Mouse (Mus musculus) intestine, embryonic 15.5 days (tissue): ENCODE data around the gene Hemk1. TPM values are rescaled to one million over a fixed set of nuclear protein-coding genes. Genes with fewer than 3 reads are reported as not detected.
"Not testable (repeated sequence)": the region's sequence is repeated elsewhere in the genome, so short reads cannot be mapped to it uniquely, and the experiment has no call there.

ENCODE experiments used
- ATAC-seq: fragments of 200-750 bp; cut with Nextera tagmentation; 2 replicates; pipeline ENCODE4 v1.8.0; 2017; ENCODE audit warnings: moderate TSS enrichment, moderate library complexity
- H3K27ac ChIP-seq: fragments of 300-500 bp; sonication (generic); 2 replicates; pipeline ENCODE4 v1.5.1; 2015; ENCODE audit warnings: mild to moderate bottlenecking, inconsistent platforms
- H3K27me3 ChIP-seq: fragments of 300-500 bp; sonication (generic); replicated peaks from 2 replicates; pipeline ENCODE4 v1.6.1; 2015; ENCODE audit warnings: inconsistent platforms
- H3K36me3 ChIP-seq: fragments of 300-500 bp; sonication (generic); 2 replicates; pipeline ENCODE4 v1.6.1; 2015; ENCODE audit warnings: inconsistent platforms
- H3K4me1 ChIP-seq: fragments of 300-500 bp; sonication (generic); replicated peaks from 2 replicates; pipeline ENCODE4 v1.6.1; 2015; ENCODE audit warnings: inconsistent platforms
- H3K4me2 ChIP-seq: fragments of 300-500 bp; sonication (generic); replicated peaks from 2 replicates; pipeline ENCODE4 v1.6.1; 2015; ENCODE audit warnings: mild to moderate bottlenecking, inconsistent platforms
- H3K4me3 ChIP-seq: fragments of 300-500 bp; sonication (generic); replicated peaks from 2 replicates; pipeline ENCODE4 v1.5.1; 2015; ENCODE audit warnings: inconsistent platforms
- H3K9ac ChIP-seq: fragments of 300-500 bp; sonication (generic); 2 replicates; pipeline ENCODE4 v1.6.1; 2015; ENCODE audit warnings: inconsistent platforms
- H3K9me3 ChIP-seq: fragments of 300-500 bp; sonication (generic); 2 replicates; pipeline ENCODE4 v1.6.1; 2016; ENCODE audit warnings: inconsistent platforms
- WGBS: fragments of 180-500 bp; shearing (Covaris S2); methylation state at CpG from one replicate; pipeline ENCODE4 v1.1.7; 2015; 5-methylcytosine and 5-hydroxymethylcytosine counted together
- polyA plus RNA-seq: library from polyadenylated mRNA; unstranded; fragments of >200 nt; fragmentation: Nextera tagmentation; extraction: Ambion mirVana; gene quantifications from 2 replicates; pipeline ENCODE4 v1.2.1, GENCODE M21; 2015

Gene Hemk1
- polyA plus RNA-seq, 1 experiment from 2014 or later: 9.0 TPM

GRCm38 (mm10) chr9:107323558-107323957, 14.6 kb downstream of the Hemk1 start:
- no peaks in the 10 kb centered on the region for H3K36me3 ChIP-seq
- H3K9me3 ChIP-seq: no peaks in the 10 kb centered on the region
- H3K9ac ChIP-seq: no peak overlapping the region
- WGBS: 73% methylated on average over 6 of the region's 6 CpGs
- no peaks in the 10 kb centered on the region for H3K27me3 ChIP-seq
- H3K27ac ChIP-seq: no peak overlapping the region
- H3K4me1 ChIP-seq: peaks cover 3% of the 10 kb centered on the region; the same call in 1 of the 2 replicates
- H3K4me3 ChIP-seq: no peak overlapping the region
- no peak overlapping the region for H3K4me2 ChIP-seq
- ATAC-seq: peak; percentile 21; the same call in 1 of the 2 replicates

GRCm38 (mm10) chr9:107322461-107323050, 15.6 kb downstream of the Hemk1 start:
- 65% methylated on average over 8 of the region's 8 CpGs for WGBS
- Histone ChIP-seq H3K36me3 (no peaks in the 10 kb centered on the region), H3K9ac (no peak overlapping the region), H3K27me3 (no peaks in the 10 kb centered on the region), H3K27ac (no peak overlapping the region), H3K9me3 (no peaks in the 10 kb centered on the region), H3K4me2 (no peak overlapping the region), H3K4me1 (peaks cover 3% of the 10 kb centered on the region; the same call in 1 of the 2 replicates), H3K4me3 (no peak overlapping the region)
- ATAC-seq: 0 out of 2 replicates have a peak, but pooled peaks have one; percentile 16

- no peak overlapping the region for H3K4me2 ChIP-seq
- no peaks in the 10 kb centered on the region for H3K27me3 ChIP-seq
- WGBS: 80% methylated on average over 2 of the region's 2 CpGs
- no peak overlapping the region for H3K27ac ChIP-seq
- no peaks in the 10 kb centered on the region for H3K9me3 ChIP-seq
- H3K4me3 ChIP-seq: no peak overlapping the region
- H3K36me3 ChIP-seq: no peaks in the 10 kb centered on the region
- peaks cover 9% of the 10 kb centered on the region for H3K4me1 ChIP-seq
- H3K9ac ChIP-seq: no peak overlapping the region
- ATAC-seq: no peak
These were observed 22.4 kb downstream of the Hemk1 start for GRCm38 (mm10) chr9:107315791-107316190.

GRCm38 (mm10) chr9:107313926-107314325, 24.2 kb downstream of the Hemk1 start:
- Histone ChIP-seq H3K27me3 (no peaks in the 10 kb centered on the region), H3K9ac (no peak overlapping the region), H3K36me3 (no peaks in the 10 kb centered on the region), H3K27ac (no peak overlapping the region), H3K9me3 (no peaks in the 10 kb centered on the region), H3K4me3 (no peak overlapping the region), H3K4me2 (no peak overlapping the region), H3K4me1 (peaks cover 10% of the 10 kb centered on the region)
- WGBS: 72% methylated on average over 3 of the region's 3 CpGs
- no peak for ATAC-seq

- no peak overlapping the region for H3K9ac ChIP-seq
- peaks cover 18% of the 10 kb centered on the region for H3K4me1 ChIP-seq
- no peaks in the 10 kb centered on the region for H3K36me3 ChIP-seq
- 0 out of 2 replicates have a peak overlapping the region, but pooled peaks have one; percentile 6 for H3K4me2 ChIP-seq
- ATAC-seq: peak; percentile 56
- H3K9me3 ChIP-seq: no peaks in the 10 kb centered on the region
- H3K27ac ChIP-seq: no peak overlapping the region
- no peaks in the 10 kb centered on the region for H3K27me3 ChIP-seq
- H3K4me3 ChIP-seq: no peak overlapping the region
- WGBS: 50% methylated on average over 10 of the region's 10 CpGs
These were observed 25.2 kb downstream of the Hemk1 start for GRCm38 (mm10) chr9:107312811-107313584.

GRCm38 (mm10) chr9:107309600-107309999, 28.6 kb downstream of the Hemk1 start:
- no peak overlapping the region for H3K9ac ChIP-seq
- no peak for ATAC-seq
- 74% methylated on average over 5 of the region's 5 CpGs for WGBS
- H3K4me2 ChIP-seq: no peak overlapping the region
- no peaks in the 10 kb centered on the region for H3K36me3 ChIP-seq
- no peaks in the 10 kb centered on the region for H3K9me3 ChIP-seq
- H3K27ac ChIP-seq: no peak overlapping the region
- no peak overlapping the region for H3K4me3 ChIP-seq
- peaks cover 39% of the 10 kb centered on the region for H3K4me1 ChIP-seq
- no peaks in the 10 kb centered on the region for H3K27me3 ChIP-seq

GRCm38 (mm10) chr9:107309171-107309570, 29.0 kb downstream of the Hemk1 start:
- H3K27ac ChIP-seq: no peak overlapping the region
- H3K4me1 ChIP-seq: peaks cover 41% of the 10 kb centered on the region
- no peaks in the 10 kb centered on the region for H3K27me3 ChIP-seq
- no peak overlapping the region for H3K9ac ChIP-seq
- H3K36me3 ChIP-seq: no peaks in the 10 kb centered on the region
- H3K4me2 ChIP-seq: no peak overlapping the region
- H3K9me3 ChIP-seq: no peaks in the 10 kb centered on the region
- H3K4me3 ChIP-seq: no peak overlapping the region
- WGBS: 79% methylated on average over 9 of the region's 9 CpGs
- no peak for ATAC-seq

- 85% methylated on average over 9 of the region's 9 CpGs for WGBS
- Histone ChIP-seq H3K27ac (peak overlapping the region; percentile 73; the same call in 1 of the 2 replicates), H3K9me3 (no peaks in the 10 kb centered on the region), H3K27me3 (no peaks in the 10 kb centered on the region), H3K4me3 (no peak overlapping the region), H3K9ac (no peak overlapping the region), H3K4me1 (peaks cover 41% of the 10 kb centered on the region), H3K4me2 (0 out of 2 replicates have a peak overlapping the region, but pooled peaks have one; percentile 35), H3K36me3 (no peaks in the 10 kb centered on the region)
- peak; percentile 3; the same call in 1 of the 2 replicates for ATAC-seq
These were observed 29.7 kb downstream of the Hemk1 start for GRCm38 (mm10) chr9:107308346-107309000.

- 32% methylated on average over 12 of the region's 12 CpGs for WGBS
- Histone ChIP-seq H3K27ac (peak overlapping the region; percentile 73), H3K4me1 (peaks cover 38% of the 10 kb centered on the region), H3K4me2 (peak overlapping the region; percentile 35), H3K4me3 (no peak overlapping the region), H3K36me3 (no peaks in the 10 kb centered on the region), H3K9ac (no peak overlapping the region), H3K27me3 (no peaks in the 10 kb centered on the region), H3K9me3 (no peaks in the 10 kb centered on the region)
- peak; percentile 80 for ATAC-seq
These were observed 30.3 kb downstream of the Hemk1 start for GRCm38 (mm10) chr9:107307886-107308285.

- no peaks in the 10 kb centered on the region for H3K27me3 ChIP-seq
- H3K9ac ChIP-seq: no peak overlapping the region
- peaks cover 32% of the 10 kb centered on the region for H3K4me1 ChIP-seq
- peak overlapping the region; percentile 73 for H3K27ac ChIP-seq
- no peak overlapping the region for H3K4me3 ChIP-seq
- H3K4me2 ChIP-seq: peak overlapping the region; percentile 35
- peak; percentile 44 for ATAC-seq
- no peaks in the 10 kb centered on the region for H3K9me3 ChIP-seq
- 69% methylated on average over 11 of the region's 11 CpGs for WGBS
- no peaks in the 10 kb centered on the region for H3K36me3 ChIP-seq
These were observed 30.9 kb downstream of the Hemk1 start for GRCm38 (mm10) chr9:107307099-107307872.

GRCm38 (mm10) chr9:107306673-107307072, 31.5 kb downstream of the Hemk1 start:
- not testable (repeated sequence) for H3K9ac ChIP-seq, H3K36me3 ChIP-seq, H3K4me2 ChIP-seq, H3K27me3 ChIP-seq, H3K4me3 ChIP-seq, ATAC-seq, H3K9me3 ChIP-seq
- WGBS: 96% methylated on average over 1 of the region's 1 CpGs
- Histone ChIP-seq H3K4me1 (peaks cover 32% of the 10 kb centered on the region), H3K27ac (0 out of 2 replicates have a peak overlapping the region, but pooled peaks have one; percentile 73)
